Mouse (Mus musculus) hematopoietic stem cell, adult 5-6 weeks (primary cell): ENCODE measurements around the gene Pfkfb3. TPM values are rescaled to one million over a fixed set of nuclear protein-coding genes. Genes with fewer than 3 reads are reported as not detected.
"Not testable (repeated sequence)": the region's sequence is repeated elsewhere in the genome, so short reads cannot be mapped to it uniquely, and the experiment has no call there.

Experiments used
- ATAC-seq, 2 experiments: fragments of 125-278 bp in 1 of 2; replicated peaks in 1 of 2; 2 replicates each; pipeline ENCODE4 v1.8.0; 2016 to 2017; ENCODE audit warnings: inconsistent platforms in 2 of 2, mild to moderate bottlenecking in 2 of 2, moderate number of reproducible peaks in 2 of 2, low read depth in 1 of 2, moderate TSS enrichment in 1 of 2; ENCODE audit not compliant: low FRiP score in 2 of 2, poor library complexity in 2 of 2, severe bottlenecking in 2 of 2, insufficient read depth in 1 of 2, low TSS enrichment in 1 of 2
- total RNA-seq: library from RNA; stranded (forward); fragments of 172-1452, 232-1000 nt; gene quantifications from 2 replicates; pipeline ENCODE4 v1.2.3, GENCODE M21; 2017

Pfkfb3 gene
- total RNA-seq, 1 experiment from 2014 or later, result 22.7 TPM

DNA sequence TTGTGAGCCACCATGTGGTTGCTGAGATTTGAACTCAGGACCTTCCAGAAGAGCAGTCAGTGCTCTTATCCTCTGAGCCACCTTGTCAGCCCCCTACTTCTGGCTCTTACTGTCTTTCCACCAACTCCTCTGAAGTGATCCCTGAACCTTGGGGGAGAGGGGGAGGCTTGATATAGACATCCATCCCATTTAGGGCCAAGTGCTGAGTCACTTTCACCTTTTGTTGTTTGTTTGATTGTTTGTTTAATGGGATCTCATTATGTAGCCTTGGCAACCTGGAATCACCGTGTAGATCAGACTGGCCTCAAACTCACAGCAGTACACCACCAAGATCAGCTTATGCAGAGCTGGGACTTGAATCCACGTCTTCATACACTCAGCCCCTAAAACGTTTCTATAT lies 3.4 kb upstream of the Pfkfb3 start:
- no peak for ATAC-seq

- no peak for ATAC-seq
Measured at GRCm38 (mm10) chr2:11555316-11555715, 1.4 kb upstream of the Pfkfb3 start.

DNA sequence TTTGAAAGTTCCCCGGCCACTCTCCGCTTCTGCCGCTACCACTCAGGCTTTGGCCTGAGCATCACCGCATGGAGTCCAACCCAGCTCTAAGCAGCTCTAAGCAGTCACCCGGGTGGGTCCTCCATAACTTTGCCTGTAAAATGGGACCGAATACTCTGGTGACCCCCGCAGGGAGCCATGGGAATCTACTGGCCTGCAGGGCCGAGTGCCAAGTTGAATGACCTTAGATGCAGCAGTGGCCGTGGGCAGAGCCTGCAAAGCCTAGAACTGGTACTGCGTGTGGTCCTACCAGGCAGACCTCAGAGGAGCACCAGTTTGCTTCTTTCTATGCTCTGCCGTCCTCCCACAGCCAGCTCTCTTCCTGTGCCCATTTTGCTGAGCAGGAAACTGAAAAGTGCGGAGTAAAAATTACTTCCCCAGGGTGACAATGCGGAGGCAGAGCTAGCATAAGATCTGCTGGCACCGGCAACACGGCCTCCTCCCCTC lies 868 bp downstream of the Pfkfb3 start:
- no peak; a peak in 1 of 4 replicates for ATAC-seq

- ATAC-seq, result 0 out of 4 replicates have a peak, but pooled peaks of 1 of the 2 experiments have one; percentile 8
Measured at GRCm38 (mm10) chr2:11552297-11552821, 1.5 kb downstream of the Pfkfb3 start.

DNA sequence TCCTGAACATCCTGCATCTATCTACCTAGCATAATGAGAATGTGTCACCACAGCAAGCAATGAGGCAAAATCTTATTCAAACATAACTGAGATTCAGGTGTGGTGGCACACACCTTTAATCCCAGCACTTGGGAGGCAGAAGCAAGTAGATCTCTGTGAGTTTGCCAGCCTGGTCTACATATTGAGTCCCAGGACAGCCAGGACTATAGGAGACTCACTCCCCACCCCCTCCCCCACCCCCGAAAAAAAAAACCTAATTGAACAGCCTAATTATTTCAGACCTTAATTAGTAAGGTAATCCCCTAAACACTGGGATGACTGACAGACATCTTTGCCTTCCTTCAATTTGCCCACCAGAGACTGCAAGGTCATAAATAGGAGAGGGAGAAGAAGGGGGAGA lies 2.2 kb downstream of the Pfkfb3 start:
- ATAC-seq, result no peak

- peak; percentile 18 to 31; a peak in 1 of 4 replicates for ATAC-seq
Measured at GRCm38 (mm10) chr2:11548508-11548907, 5.4 kb downstream of the Pfkfb3 start.

DNA sequence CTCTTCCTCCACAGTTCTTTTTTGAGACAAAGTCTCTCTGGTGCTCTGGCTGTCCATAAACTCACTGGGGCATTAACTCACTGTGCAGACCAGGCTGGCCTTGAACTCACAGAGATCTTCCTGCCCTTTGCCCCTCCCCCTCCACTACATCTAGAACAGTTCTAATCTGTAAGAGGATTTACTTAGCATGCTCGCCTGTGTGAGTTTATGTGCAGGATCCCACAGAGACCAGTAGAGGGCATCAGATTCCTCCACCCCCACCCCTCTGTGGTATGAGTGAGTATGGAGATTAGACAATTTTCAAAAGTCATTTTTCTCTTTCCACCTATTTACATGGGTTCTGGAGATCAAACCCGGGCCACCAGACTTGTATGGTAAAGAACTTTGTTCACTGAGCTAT lies 6.3 kb downstream of the Pfkfb3 start:
- ATAC-seq, result peak; percentile 39; a peak in 2 of 4 replicates

DNA sequence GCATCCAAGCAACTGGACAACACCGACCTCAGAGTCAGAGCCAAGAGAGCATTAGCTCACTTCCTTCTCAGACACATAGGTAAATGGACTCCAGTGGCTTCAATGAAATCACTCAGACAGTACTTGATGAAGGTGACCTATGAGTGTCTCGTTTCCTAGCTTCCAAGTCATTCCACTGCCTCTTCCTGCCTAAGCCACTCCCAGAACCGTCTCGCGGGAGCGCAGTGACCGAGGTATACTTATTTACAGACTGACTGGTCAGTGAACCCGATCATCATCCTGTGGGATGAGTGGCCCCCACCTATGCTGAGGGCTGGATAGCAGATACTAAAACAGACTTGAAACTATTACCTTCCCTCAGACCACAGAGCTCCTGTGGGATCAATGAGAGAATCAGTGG lies 7.8 kb downstream of the Pfkfb3 start:
- no peak for ATAC-seq

DNA sequence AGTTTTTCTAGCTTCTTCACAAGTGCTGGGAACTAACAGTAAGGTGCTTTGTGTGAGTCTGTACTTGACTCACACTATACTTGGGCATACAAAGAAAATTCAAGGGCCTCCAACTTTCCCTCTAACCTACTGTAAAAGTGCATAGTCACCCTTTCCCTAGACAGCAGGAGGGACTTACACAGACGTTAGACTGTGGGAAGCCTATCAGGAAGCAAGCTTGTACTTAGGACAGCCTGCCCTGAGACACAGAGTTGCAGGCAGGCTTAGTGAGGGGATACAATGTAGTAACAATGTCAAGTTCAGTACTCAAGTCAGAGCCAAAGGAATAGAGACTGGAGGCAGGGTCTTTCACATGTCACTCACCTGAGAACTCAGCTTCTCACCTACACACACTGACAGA lies 8.5 kb downstream of the Pfkfb3 start:
- ATAC-seq, result no peak

DNA sequence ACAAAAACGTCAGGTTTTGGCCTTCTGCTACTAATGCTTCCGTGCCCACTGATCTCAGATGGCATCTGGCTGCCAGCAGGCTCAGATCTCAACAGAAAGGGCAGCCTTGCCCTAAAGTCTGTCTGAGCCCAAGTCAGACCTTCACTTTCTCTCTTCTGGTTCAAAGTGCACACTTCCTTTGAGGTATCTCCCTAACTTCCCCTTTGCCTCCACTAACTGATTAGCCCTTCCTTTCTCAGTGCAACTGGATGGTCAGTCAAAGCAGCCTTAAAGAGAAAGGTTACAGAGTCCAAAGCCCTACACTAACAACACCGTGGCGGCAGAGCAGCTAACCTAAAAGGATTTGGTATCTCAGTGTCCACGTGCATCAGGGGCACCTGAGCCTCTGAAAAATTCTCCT lies 9.5 kb downstream of the Pfkfb3 start:
- peak; percentile 44 to 52 for ATAC-seq

DNA sequence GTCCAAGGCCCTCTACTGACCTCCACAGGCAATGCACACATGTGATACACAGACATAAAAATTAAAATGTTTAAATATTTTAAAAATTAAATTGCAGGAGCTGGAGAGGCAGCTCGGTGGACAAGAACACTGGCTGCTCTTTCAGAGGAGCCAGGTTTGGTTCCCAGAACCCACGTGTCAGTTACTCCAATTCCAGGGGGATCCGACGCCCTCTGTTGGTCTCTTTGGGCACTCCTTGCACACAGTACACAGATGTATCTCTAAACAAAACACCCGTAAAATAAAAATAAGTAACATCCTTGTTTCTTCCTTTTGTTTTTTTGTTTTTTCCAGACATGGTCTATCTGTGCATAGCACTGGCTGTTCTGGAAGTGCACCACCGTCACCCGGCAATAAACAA lies 10.7 kb downstream of the Pfkfb3 start:
- no peak for ATAC-seq

GRCm38 (mm10) chr2:11542640-11543039 lies 11.2 kb downstream of the Pfkfb3 start:
- peak; percentile 38 to 55; a peak in 3 of 4 replicates for ATAC-seq

GRCm38 (mm10) chr2:11542121-11542520 lies 11.8 kb downstream of the Pfkfb3 start:
- ATAC-seq, result no peak

DNA sequence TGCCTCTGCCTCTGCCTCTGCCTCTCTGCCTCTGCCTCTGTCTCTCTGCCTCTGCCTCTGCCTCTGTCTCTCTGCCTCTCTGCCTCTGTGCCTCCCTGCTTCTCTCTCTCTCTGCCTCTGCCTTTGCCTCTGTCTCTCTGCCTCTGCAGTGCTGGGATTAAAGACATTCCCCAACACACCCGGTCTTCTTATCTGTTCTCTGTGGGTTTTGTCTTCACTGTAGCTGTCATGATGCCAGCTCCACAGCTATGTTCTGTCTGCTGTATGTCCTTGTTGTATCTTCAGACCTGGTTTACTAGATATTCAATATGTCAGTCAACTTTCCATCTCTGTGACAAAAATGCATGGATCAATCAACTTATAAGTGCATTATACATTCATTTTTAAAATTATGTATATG lies 12.3 kb downstream of the Pfkfb3 start:
- ATAC-seq, result not testable (repeated sequence)

DNA sequence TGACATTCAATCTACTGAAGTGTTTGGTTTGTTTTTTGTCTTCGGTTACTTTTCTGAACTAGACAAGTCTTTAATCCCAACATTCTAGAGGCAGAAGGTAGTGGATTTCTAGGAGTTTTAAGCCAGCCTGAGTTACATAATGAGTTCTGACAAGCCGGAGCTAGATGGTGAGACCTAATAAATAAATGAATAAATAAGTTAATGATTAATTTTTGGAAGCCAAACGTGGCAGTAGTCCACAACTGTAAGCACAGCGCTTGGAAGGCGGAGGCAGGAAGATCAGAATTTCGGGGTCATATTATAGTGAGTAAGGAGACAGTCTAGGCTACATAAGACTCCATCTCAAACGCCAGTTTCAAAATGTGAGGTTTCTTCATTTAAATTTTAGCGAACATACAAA lies 17.9 kb downstream of the Pfkfb3 start:
- no peak for ATAC-seq

DNA sequence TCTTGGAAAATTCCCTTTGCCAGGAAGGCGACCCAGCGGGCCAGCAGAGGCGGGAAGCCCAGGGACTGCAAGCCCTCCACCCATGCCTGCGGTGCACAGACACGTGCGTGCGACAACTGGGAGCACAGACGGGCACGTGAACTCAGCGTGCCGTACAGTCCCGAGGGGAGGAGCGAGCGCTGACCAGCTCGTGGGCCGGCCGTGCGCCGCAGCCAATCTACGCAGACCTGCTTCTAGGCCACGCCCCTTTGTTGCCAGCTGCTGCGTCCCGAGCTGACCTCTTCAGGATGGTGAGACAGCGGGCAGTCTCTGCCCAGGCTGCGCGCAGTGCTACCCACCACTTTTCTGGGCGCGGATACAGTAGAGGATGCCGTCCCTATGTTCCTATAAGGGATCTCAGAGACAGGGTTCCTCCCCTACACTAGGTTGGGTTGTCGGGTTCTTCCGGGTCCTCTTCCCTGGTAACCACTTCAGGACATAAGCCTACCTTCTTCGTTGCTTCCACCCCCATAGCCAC lies 18.4 kb downstream of the Pfkfb3 start:
- ATAC-seq, result peak; percentile 95 to 98

GRCm38 (mm10) chr2:11534826-11535225 lies 19.1 kb downstream of the Pfkfb3 start:
- ATAC-seq, result peak; percentile 23 to 24

DNA sequence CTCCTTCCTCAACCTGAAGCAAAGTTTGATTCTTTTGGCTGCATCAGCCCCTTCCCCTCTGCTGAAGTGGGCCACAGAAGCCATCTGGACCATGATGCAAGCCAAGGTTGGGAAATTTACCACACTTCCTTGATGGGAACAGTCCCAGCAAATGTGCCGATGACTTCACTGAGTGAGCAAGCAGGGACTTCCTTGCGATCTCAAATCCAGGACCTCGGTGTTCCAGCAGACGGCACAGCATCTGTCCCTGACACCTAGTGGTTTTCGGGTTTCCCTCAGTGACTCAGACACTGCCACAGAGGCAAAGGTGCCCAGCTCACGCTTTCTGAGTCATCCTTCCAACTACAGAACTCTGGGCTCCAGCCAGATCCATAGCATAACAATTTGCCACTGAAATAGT lies 23.8 kb downstream of the Pfkfb3 start:
- peak; percentile 46 to 62; a peak in 3 of 4 replicates for ATAC-seq

- no peak for ATAC-seq
Measured at GRCm38 (mm10) chr2:11526063-11526462, 27.8 kb downstream of the Pfkfb3 start.
